Mouse (Mus musculus): ENCODE data around the gene Plscr3.

DNA sequence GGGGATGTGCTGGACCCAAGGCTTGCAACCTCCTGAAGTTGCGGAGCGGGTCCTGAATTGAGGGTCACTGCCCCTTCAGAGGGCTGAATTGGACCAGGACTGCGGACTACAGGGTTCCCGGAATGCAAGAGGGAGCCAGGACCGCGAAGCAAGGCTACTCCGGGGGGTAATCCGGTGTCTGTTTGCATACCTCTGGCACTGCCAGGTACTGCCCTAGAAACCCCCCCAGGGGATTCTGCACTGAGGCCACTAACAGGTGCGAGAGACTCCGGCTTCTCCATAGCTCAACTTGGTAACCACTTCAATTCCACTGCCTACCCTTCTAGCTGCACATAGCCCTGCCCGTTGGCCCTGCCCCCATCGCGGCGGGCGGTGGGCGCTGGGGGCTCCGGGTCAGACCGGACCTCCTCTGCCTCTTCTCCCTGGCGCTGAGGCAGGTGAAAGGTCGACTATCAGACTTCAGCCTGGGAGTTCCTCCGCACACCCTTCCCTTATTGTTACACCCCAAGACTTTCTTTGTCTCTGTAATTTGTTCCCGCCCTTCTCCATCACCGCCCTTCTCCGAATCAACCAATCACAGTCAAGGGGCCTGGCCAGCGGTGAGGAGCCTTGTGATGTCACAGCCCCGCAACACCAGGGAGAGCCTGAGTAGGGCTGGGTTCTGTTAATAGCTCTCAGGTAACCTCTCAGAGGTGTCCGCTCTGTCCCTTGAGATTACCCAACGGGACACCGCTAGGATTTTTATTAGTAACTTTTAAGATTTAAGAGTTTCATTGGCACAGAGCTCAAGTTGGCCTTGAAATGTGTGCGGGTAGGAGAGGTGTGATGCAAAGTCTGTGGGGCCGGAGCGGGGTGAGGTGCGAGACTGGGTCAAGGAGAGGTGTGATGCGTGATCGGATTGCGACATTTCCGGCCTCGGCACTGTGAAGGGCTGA is 54.6 kb downstream of the Plscr3 start, which contains the start of the genes 2810408A11Rik and Neurl4:
- TF ChIP-seq FLI1 (IDR thresholded peaks at IDR 0.05; ENCODE audit: low read length), result no peak
- no peak for TF ChIP-seq GATA1 (IDR thresholded peaks at IDR 0.05; ENCODE audit: borderline replicate concordance, low read length)
